Mouse (Mus musculus): ENCODE results near the gene Phf7. TPM values are rescaled to one million over a fixed set of nuclear protein-coding genes. Genes with fewer than 3 reads are reported as not detected.

Gene Phf7
- polyA plus RNA-seq, 1 experiment from 2014 or later, result 12.1 TPM

DNA sequence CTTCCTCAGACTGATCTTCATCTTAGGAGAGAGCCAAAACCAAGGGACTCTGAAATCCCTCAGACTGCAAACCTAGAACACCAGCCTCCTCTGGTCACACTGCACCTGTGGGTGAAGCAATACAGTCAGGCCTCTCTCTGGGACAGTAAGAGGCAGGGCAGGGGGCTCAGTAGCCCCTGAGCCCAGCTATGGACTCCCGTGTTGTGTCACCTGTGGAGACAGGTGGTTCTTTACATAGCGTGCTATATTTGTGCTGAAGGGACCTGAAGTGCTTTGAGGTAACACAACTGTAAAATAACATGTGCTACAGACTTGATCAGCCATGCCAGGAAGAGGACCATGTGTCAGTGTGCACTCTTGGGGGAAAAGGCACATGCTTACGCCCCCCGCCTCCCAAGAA, 55.6 kb downstream of the Phf7 start:
- H3K9ac ChIP-seq, result no peak overlapping the region
- H3K4me3 ChIP-seq (replicated peaks), result no peak overlapping the region
- no peaks in the 10 kb centered on the region for H3K9me3 ChIP-seq (replicated peaks)
- H3K27me3 ChIP-seq, result no peaks in the 10 kb centered on the region
- no peak for ATAC-seq (ENCODE audit: insufficient number of reproducible peaks, low FRiP score, low TSS enrichment, low read depth)
- peaks cover 83% of the 10 kb centered on the region for H3K36me3 ChIP-seq
- WGBS, result 87% methylated on average over 4 of the region's 4 CpGs
- H3K4me2 ChIP-seq (replicated peaks), result no peak overlapping the region
- H3K4me1 ChIP-seq, result peaks cover 21% of the 10 kb centered on the region
- 0 out of 2 replicates have a peak overlapping the region, but pooled peaks have one; percentile 63 for H3K27ac ChIP-seq (replicated peaks)

DNA sequence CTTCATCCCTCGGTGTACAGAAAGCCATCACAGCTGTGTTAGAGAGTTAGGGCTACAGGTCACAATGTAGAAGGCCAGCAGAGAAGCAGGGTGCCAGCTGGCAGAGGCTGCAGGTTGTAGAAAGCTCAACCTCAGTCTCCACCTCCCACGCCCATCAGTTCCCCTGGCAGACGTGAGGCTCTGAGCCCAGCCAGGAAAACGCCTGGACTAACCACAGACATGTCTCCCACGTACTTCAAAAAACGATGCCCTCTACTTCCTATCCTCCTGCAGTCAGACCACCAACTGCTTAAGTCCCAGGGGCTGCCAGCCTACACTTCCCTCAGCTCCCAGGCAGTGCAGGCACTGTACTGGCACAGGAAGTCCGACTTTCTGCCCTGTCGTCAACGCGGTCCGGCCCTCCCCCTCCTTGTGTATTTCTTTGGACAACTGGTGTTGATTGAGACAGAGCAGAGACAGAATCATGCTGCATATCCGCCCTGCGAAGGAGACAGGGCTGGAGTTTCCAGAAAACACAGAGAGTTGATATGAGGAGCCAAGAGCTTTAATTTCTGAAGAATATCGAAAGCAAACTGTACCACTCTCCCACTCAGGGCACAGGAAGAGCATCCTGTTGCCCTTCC, 56.1 kb downstream of the Phf7 start:
- no peak for ATAC-seq (ENCODE audit: insufficient number of reproducible peaks, low FRiP score, low TSS enrichment, low read depth)
- H3K4me2 ChIP-seq (replicated peaks), result no peak overlapping the region
- peaks cover 83% of the 10 kb centered on the region for H3K36me3 ChIP-seq
- peak overlapping the region; percentile 63; the same call in 1 of the 2 replicates for H3K27ac ChIP-seq (replicated peaks)
- peaks cover 16% of the 10 kb centered on the region for H3K4me1 ChIP-seq
- H3K9ac ChIP-seq, result no peak overlapping the region
- no peaks in the 10 kb centered on the region for H3K9me3 ChIP-seq (replicated peaks)
- H3K27me3 ChIP-seq, result no peaks in the 10 kb centered on the region
- no peak overlapping the region for H3K4me3 ChIP-seq (replicated peaks)
- WGBS, result 66% methylated on average over 14 of the region's 14 CpGs

DNA sequence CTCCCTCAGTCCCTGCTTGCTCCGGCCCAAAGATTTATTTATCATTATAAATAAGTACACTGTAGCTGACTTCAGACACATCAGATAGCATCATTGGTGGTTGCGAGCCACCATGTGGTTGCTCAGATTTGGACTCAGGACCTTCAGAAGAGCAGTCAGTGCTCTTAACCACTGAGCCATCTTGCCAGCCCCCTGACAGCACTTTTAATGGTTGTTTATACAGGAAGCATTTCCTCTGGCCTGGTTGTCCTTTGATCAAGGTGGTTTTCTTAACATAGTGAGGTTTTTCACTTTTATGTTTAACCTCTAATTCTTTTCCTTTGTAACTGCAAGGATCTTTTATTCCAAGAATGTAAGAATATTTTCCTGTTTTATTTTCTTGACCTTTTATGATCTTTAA, 56.7 kb downstream of the Phf7 start:
- 89% methylated on average over 2 of the region's 2 CpGs for WGBS
- H3K4me2 ChIP-seq (replicated peaks), result no peak overlapping the region
- no peaks in the 10 kb centered on the region for H3K9me3 ChIP-seq (replicated peaks)
- H3K4me3 ChIP-seq (replicated peaks), result no peak overlapping the region
- H3K36me3 ChIP-seq, result peaks cover 83% of the 10 kb centered on the region
- H3K27ac ChIP-seq (replicated peaks), result no peak overlapping the region
- no peaks in the 10 kb centered on the region for H3K27me3 ChIP-seq
- H3K4me1 ChIP-seq, result peaks cover 15% of the 10 kb centered on the region
- ATAC-seq (ENCODE audit: insufficient number of reproducible peaks, low FRiP score, low TSS enrichment, low read depth), result no peak
- no peak overlapping the region for H3K9ac ChIP-seq

DNA sequence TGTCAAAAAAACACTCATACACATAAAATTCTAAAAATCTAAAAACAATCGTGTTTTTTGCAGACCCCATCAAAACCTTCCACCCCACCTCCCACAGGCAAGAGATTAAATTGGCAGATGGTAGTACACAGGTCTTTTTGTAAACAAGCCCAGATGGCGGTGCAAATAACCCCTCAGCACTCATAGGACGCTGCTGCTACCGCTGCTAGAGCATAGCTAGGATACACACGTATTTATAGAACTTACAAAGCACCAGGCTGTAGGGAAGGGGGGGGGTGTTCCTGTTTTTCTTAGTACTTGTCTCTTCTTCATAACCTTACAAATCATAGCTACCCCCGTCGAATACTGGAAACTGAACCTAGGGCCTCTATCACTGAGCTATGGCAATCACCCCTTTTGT, 57.3 kb downstream of the Phf7 start:
- Histone ChIP-seq H3K4me1 (peaks cover 15% of the 10 kb centered on the region), H3K27ac (replicated peaks) (no peak overlapping the region), H3K9me3 (replicated peaks) (no peaks in the 10 kb centered on the region), H3K4me3 (replicated peaks) (no peak overlapping the region), H3K36me3 (peaks cover 84% of the 10 kb centered on the region), H3K4me2 (replicated peaks) (no peak overlapping the region), H3K9ac (no peak overlapping the region), H3K27me3 (no peaks in the 10 kb centered on the region)
- ATAC-seq (ENCODE audit: insufficient number of reproducible peaks, low FRiP score, low TSS enrichment, low read depth), result no peak
- 78% methylated on average over 7 of the region's 7 CpGs for WGBS

DNA sequence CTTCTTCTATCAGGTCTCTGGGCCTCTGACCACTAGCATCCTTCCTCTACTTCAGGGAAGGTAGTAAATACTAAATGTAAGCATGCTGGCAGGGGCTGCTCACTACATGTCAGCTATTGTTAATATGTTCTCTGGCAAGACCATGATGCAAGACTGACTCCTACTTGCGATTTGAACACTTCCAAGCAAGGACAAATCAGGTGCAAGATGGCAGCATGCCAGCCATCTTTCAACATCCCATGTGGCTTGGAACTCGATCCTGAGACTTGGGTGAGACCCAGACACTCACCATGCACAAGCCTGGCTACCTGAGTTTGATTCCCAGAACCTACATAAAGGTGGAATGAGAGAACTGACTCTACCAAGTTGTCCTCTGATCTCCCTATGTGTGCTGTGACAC, 59.2 kb downstream of the Phf7 start:
- Histone ChIP-seq H3K36me3 (peaks cover 94% of the 10 kb centered on the region), H3K4me1 (peaks cover 12% of the 10 kb centered on the region), H3K4me3 (replicated peaks) (no peak overlapping the region), H3K4me2 (replicated peaks) (no peak overlapping the region), H3K27ac (replicated peaks) (no peak overlapping the region), H3K9me3 (replicated peaks) (no peaks in the 10 kb centered on the region), H3K9ac (no peak overlapping the region), H3K27me3 (no peaks in the 10 kb centered on the region)
- WGBS, result 56% methylated on average over 2 of the region's 2 CpGs
- ATAC-seq (ENCODE audit: insufficient number of reproducible peaks, low FRiP score, low TSS enrichment, low read depth), result no peak

DNA sequence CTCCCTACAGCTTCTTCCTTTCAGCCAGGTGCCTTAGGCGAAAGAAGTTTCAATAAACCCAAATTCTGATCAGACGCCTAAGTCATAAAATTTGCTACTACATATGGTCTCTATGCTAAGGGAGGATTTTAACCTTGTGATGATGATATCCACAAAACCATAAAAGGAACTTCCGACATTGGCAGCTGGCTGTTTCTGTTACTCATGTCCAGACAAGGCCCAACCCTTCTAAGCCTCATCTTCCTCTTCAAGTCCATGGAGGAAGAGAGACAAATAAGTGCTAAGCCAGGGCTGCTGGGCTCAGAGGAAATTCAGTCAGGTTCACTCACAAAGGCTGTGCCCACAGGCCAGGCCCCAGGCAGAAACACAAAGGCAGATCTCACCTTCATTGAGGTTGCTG, 61.8 kb downstream of the Phf7 start:
- Histone ChIP-seq H3K9ac (no peak overlapping the region), H3K4me2 (replicated peaks) (no peak overlapping the region), H3K27me3 (no peaks in the 10 kb centered on the region), H3K9me3 (replicated peaks) (no peaks in the 10 kb centered on the region), H3K36me3 (peaks cover 97% of the 10 kb centered on the region), H3K4me1 (no peaks in the 10 kb centered on the region), H3K4me3 (replicated peaks) (no peak overlapping the region), H3K27ac (replicated peaks) (no peak overlapping the region)
- WGBS, result 83% methylated on average over 3 of the region's 3 CpGs
- no peak for ATAC-seq (ENCODE audit: insufficient number of reproducible peaks, low FRiP score, low TSS enrichment, low read depth)

DNA sequence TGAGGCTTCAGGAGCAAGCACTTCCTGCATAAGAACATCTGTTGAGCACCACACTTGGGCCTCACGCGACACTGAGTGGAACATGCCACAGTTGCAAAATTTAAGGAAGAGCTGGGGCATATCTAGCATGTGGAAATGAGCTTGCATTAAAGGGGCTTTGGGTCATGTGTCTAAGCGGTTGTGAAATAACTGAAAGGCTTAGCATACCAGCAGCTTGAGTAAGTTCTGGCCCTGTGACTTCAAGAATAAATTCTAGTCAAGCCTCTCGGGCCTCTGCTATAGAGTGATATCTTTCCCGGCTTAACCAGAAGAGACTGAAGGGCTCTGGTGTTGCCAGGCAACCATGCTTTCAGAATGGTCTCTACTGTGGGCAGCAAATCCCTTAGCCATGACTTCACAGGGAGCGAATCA, 62.3 kb downstream of the Phf7 start:
- H3K4me3 ChIP-seq (replicated peaks), result no peak overlapping the region
- no peak for ATAC-seq (ENCODE audit: insufficient number of reproducible peaks, low FRiP score, low TSS enrichment, low read depth)
- no peaks in the 10 kb centered on the region for H3K9me3 ChIP-seq (replicated peaks)
- no peak overlapping the region for H3K27ac ChIP-seq (replicated peaks)
- no peaks in the 10 kb centered on the region for H3K27me3 ChIP-seq
- H3K9ac ChIP-seq, result no peak overlapping the region
- H3K4me2 ChIP-seq (replicated peaks), result no peak overlapping the region
- WGBS, result 74% methylated on average over 6 of the region's 6 CpGs
- peaks cover 99% of the 10 kb centered on the region for H3K36me3 ChIP-seq
- H3K4me1 ChIP-seq, result no peaks in the 10 kb centered on the region

Other genes with a start within 250 kb of the Phf7 start
- gene Glt8d1, start 249.9 kb downstream of the Phf7 start, polyA plus RNA-seq (2015; fragmentation: Nextera tagmentation; extraction: Ambion mirVana), result 71.0 and 76.6 TPM in 2 replicates
- 453 and 455 TPM in 2 replicates for gene Spcs1, start 249.6 kb downstream of the Phf7 start, polyA plus RNA-seq (2015; fragmentation: Nextera tagmentation; extraction: Ambion mirVana)
- gene Pbrm1, start 232.2 kb downstream of the Phf7 start, polyA plus RNA-seq (2015; fragmentation: Nextera tagmentation; extraction: Ambion mirVana), result 121 and 132 TPM in 2 replicates
- gene Gnl3, start 232.2 kb downstream of the Phf7 start, polyA plus RNA-seq (2015; fragmentation: Nextera tagmentation; extraction: Ambion mirVana), result 109 and 113 TPM in 2 replicates
- gene Smim4, start 122.4 kb downstream of the Phf7 start, polyA plus RNA-seq (2015; fragmentation: Nextera tagmentation; extraction: Ambion mirVana), result 61.3 and 67.3 TPM in 2 replicates
- 393 and 421 TPM in 2 replicates for gene Nt5dc2, start 120.3 kb downstream of the Phf7 start, polyA plus RNA-seq (2015; fragmentation: Nextera tagmentation; extraction: Ambion mirVana)
- gene Stab1, start 82.7 kb downstream of the Phf7 start, polyA plus RNA-seq (2015; fragmentation: Nextera tagmentation; extraction: Ambion mirVana), result 50.6 and 66.2 TPM in 2 replicates
- 267 and 372 TPM in 2 replicates for gene Tnnc1, start 43.0 kb downstream of the Phf7 start, polyA plus RNA-seq (2015; fragmentation: Nextera tagmentation; extraction: Ambion mirVana)
- 394 and 407 TPM in 2 replicates for gene Nisch, start 34.4 kb downstream of the Phf7 start, polyA plus RNA-seq (2015; fragmentation: Nextera tagmentation; extraction: Ambion mirVana)
- 1.3 and 1.8 TPM in 2 replicates for gene Sema3g, start 33.5 kb downstream of the Phf7 start, polyA plus RNA-seq (2015; fragmentation: Nextera tagmentation; extraction: Ambion mirVana)
- gene Bap1, start 133 bp upstream of the Phf7 start, polyA plus RNA-seq (2015; fragmentation: Nextera tagmentation; extraction: Ambion mirVana), result 74.6 and 76.9 TPM in 2 replicates
- gene Dnah1, start 72.6 kb upstream of the Phf7 start, polyA plus RNA-seq (2015; fragmentation: Nextera tagmentation; extraction: Ambion mirVana), result 6.0 and 7.2 TPM in 2 replicates
- 41.6 and 42.3 TPM in 2 replicates for gene Capn7, start 85.3 kb upstream of the Phf7 start, polyA plus RNA-seq (2015; fragmentation: Nextera tagmentation; extraction: Ambion mirVana)
- gene Sh3bp5, start 184.8 kb upstream of the Phf7 start, polyA plus RNA-seq (2015; fragmentation: Nextera tagmentation; extraction: Ambion mirVana), result 29.1 and 30.4 TPM in 2 replicates
- 26.1 and 27.0 TPM in 2 replicates for gene Eaf1, start 243.1 kb upstream of the Phf7 start, polyA plus RNA-seq (2015; fragmentation: Nextera tagmentation; extraction: Ambion mirVana)
- gene Mettl6, start 243.7 kb upstream of the Phf7 start, polyA plus RNA-seq (2015; fragmentation: Nextera tagmentation; extraction: Ambion mirVana), result 55.4 and 57.5 TPM in 2 replicates